Mouse (Mus musculus) spleen, adult 18-20 months (tissue): ENCODE measurements at regions not wholly inside any gene's neighbourhood (a gene's known extent, or its start where the extent isn't known, plus 50 kb on each side); places are given as distances from the start of the nearest gene placed in this dataset.

ENCODE experiments used
- DNase-seq, 2 experiments: peaks; one replicate each; pipeline ENCODE4 v3.0.0; 2022; ENCODE audit warnings: mixed read lengths in 2 of 2

- no peak for DNase-seq
Observed at GRCm38 (mm10) chr4:93935692-93936091, 600.4 kb upstream of the Tusc1 start.

- no peak for DNase-seq
Observed at GRCm38 (mm10) chr4:93927117-93927516, 591.8 kb upstream of the Tusc1 start.

- DNase-seq, result no peak
Observed at GRCm38 (mm10) chr4:93924402-93924801, 589.1 kb upstream of the Tusc1 start.

GRCm38 (mm10) chr4:93886631-93887030 lies 551.3 kb upstream of the Tusc1 start:
- DNase-seq, result no peak

GRCm38 (mm10) chr4:93881318-93881717 lies 546.0 kb upstream of the Tusc1 start:
- no peak for DNase-seq

GRCm38 (mm10) chr4:93879351-93879872 lies 544.1 kb upstream of the Tusc1 start:
- DNase-seq, result no peak

GRCm38 (mm10) chr4:93873271-93873670 lies 538.0 kb upstream of the Tusc1 start:
- no peak for DNase-seq

GRCm38 (mm10) chr4:93853451-93853850 lies 518.1 kb upstream of the Tusc1 start:
- DNase-seq, result no peak

GRCm38 (mm10) chr4:93849178-93849577 lies 513.9 kb upstream of the Tusc1 start:
- DNase-seq, result no peak

GRCm38 (mm10) chr4:93830701-93831100 lies 495.4 kb upstream of the Tusc1 start:
- no peak for DNase-seq

- no peak for DNase-seq
Observed at GRCm38 (mm10) chr4:93793104-93793503, 457.8 kb upstream of the Tusc1 start.

GRCm38 (mm10) chr4:93790157-93790556 lies 454.8 kb upstream of the Tusc1 start:
- DNase-seq, result no peak

GRCm38 (mm10) chr4:93754497-93754896 lies 419.2 kb upstream of the Tusc1 start:
- DNase-seq, result no peak

GRCm38 (mm10) chr4:93746326-93746725 lies 411.0 kb upstream of the Tusc1 start:
- DNase-seq, result no peak

GRCm38 (mm10) chr4:93713711-93714110 lies 378.4 kb upstream of the Tusc1 start:
- DNase-seq, result no peak

- no peak for DNase-seq
Observed at GRCm38 (mm10) chr4:93676403-93677039, 341.2 kb upstream of the Tusc1 start.

- no peak for DNase-seq
Observed at GRCm38 (mm10) chr4:93675739-93676402, 340.6 kb upstream of the Tusc1 start.

GRCm38 (mm10) chr4:93669050-93669449 lies 333.7 kb upstream of the Tusc1 start:
- DNase-seq, result no peak

GRCm38 (mm10) chr4:93664293-93664692 lies 329.0 kb upstream of the Tusc1 start:
- DNase-seq, result no peak

GRCm38 (mm10) chr4:93638207-93638606 lies 302.9 kb upstream of the Tusc1 start:
- no peak for DNase-seq

- DNase-seq, result no peak
Observed at GRCm38 (mm10) chr4:93598474-93598873, 263.2 kb upstream of the Tusc1 start.

- no peak for DNase-seq
Observed at GRCm38 (mm10) chr4:93584328-93584727, 249.0 kb upstream of the Tusc1 start.

GRCm38 (mm10) chr4:93583670-93584303 lies 248.5 kb upstream of the Tusc1 start:
- no peak for DNase-seq

- DNase-seq, result no peak
Observed at GRCm38 (mm10) chr4:93579343-93579742, 244.0 kb upstream of the Tusc1 start.
